Mouse (Mus musculus) MEL-GATA-1-ER (cell line): ENCODE data around the gene Ankle1.

Source experiments
- DNase-seq: peaks from one replicate; pipeline ENCODE4 v3.0.0-alpha.2; 2012; ENCODE audit warnings: low read depth; ENCODE audit errors: extremely low read depth

The Ankle1 gene

DNA sequence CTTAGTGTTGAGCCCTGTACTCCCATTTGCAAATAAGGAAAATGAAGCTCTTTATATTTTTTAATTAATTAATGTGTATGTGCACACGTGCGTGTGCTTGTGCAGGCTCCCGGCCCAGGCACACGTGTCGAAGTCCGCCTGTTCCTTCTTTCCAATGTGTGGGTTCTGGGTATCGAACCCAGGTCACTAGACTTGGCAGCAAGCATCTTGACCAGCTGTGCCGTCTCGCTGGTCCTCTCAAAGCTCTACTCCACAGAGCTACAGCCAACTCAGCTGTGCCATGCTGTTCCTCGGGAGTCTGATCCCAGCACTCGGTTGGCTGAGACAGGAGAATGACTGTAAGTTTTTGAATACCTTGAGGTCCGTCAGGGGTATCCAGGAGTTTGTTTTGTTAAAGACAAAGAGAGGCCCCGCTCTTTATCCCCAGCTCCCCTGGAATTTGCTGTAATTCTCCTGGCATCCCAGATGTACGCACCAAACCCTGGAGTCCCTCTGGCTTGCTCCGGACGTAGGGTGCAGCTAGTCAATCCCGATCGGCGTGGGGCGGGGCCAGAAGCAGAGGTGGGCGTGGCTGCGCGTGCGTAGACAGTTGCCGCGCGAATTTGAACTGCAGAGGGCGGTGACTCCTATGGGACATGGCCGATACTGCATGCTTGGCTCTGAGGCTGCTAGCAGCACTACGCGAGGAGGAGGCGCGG is at the start of gene Ankle1:
Gene Ankle1, plus strand, starts transcription at position 610 of the 698 bp plus-strand sequence.
- peak; percentile 79 for DNase-seq

DNA sequence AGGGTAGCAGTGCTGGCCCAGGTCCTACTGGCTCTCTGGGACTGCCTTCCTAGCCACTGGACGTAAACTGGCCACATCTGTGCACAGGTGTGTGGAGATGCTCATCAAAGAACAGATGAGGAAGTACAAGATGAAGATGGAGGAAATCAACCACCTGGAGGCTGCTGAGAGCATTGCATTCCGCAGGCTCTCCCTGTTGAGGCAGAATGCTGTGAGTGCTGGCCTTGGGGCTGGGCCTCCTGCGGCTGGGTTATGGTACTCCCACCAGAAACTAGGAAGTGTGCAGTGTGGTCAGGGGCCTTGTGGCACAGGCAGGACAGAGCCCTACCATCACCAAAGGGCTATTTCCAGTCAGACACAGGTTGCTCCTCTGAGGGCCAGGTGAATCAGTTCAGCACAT is 47.8 kb upstream of the Ankle1 start:
- no peak for DNase-seq

- peak; percentile 93 for DNase-seq
These were observed 38.9 kb upstream of the Ankle1 start, which contains the start of gene Use1 for GRCm38 (mm10) chr8:71366771-71367528. TSS of gene Use1 (plus strand) at chr8:71366848.

DNA sequence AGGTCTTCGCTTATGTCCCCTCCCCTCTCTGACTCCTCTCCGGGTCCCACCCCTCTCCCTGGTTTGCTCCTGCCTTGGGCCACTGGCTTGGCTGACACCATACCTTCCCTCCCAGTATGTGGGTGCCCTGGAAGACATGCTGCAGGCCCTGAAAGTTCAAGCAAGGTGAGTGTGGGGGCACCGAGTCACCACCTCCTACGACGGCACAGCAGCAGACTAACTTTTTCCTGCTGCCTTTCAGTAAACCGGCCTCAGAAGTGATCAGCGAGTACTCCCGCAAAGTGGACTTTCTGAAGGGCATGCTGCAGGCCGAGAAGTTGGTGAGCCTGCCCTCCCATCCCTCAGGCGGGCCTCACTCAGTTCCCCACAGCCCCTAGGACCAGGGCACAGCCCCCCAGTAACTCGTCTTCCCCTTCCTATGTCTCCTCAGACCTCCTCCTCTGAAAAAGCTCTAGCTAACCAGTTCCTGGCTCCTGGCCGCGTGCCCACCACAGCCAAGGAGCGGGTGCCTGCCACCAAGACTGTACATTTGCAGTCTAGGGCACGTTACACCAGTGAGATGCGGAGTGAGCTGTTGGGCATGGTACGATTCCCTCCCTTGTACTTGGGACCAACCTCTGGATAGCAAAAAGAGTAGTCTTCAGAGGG is 38.2 kb upstream of the Ankle1 start:
- no peak for DNase-seq

GRCm38 (mm10) chr8:71368366-71368765 is 37.4 kb upstream of the Ankle1 start:
- DNase-seq, result no peak

GRCm38 (mm10) chr8:71369040-71369718 is 36.6 kb upstream of the Ankle1 start:
- no peak for DNase-seq

- peak; percentile 54 for DNase-seq
These were observed 35.0 kb upstream of the Ankle1 start for GRCm38 (mm10) chr8:71370711-71371235.

- peak; percentile 91 for DNase-seq
These were observed 34.5 kb upstream of the Ankle1 start, which contains the start of gene Ocel1 for GRCm38 (mm10) chr8:71371236-71371848. TSS of gene Ocel1 (plus strand) at chr8:71371298.

- no peak for DNase-seq
These were observed 33.4 kb upstream of the Ankle1 start for GRCm38 (mm10) chr8:71372427-71372826.

DNA sequence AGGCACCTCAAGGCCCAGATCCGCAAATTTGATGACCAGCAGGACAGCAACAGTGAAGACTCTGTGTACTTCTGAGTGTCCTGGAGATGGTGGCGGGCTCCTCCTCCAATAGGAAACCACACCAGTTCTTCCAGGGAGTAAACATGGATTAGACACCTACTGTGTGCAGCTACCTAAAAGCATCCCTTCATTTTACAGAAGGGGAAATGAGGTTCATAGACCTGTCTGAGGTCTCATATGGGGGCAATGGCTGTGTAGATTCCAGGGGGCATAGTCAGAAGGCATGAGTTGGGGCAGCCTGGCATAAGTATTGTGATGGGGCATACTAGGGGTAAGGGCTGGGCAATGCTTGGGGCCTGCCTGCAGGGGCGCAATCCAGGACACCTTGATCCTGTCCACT is 32.8 kb upstream of the Ankle1 start:
- DNase-seq, result no peak

DNA sequence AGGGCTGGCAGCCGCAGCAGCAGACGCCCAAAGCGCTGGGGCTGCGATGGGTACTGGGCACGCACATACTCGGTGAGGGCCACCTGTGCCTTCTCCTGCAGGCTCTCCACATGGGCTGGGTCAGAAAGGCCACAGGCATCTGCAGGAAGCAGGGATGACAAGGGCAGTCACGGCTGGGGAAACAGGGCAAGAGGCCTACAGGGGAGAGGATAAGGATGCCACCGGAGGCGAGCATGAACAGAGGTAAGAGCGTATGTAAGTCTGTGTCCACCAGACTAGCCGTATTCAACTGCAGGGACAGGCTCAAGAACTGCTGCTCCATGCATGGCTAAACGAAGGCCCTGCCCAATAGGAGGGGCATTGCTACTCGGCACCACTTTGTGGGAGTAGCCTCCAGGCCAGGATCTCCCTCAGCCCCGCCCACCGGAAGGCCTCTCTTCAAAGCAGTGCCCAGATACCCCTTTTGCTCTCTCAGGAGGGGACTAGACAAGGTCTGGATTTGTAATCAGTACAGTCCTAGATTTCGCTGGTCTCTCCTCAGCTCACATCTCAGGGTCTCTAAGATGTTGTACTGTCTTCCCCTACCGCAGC is 31.1 kb upstream of the Ankle1 start:
- DNase-seq, result no peak

DNA sequence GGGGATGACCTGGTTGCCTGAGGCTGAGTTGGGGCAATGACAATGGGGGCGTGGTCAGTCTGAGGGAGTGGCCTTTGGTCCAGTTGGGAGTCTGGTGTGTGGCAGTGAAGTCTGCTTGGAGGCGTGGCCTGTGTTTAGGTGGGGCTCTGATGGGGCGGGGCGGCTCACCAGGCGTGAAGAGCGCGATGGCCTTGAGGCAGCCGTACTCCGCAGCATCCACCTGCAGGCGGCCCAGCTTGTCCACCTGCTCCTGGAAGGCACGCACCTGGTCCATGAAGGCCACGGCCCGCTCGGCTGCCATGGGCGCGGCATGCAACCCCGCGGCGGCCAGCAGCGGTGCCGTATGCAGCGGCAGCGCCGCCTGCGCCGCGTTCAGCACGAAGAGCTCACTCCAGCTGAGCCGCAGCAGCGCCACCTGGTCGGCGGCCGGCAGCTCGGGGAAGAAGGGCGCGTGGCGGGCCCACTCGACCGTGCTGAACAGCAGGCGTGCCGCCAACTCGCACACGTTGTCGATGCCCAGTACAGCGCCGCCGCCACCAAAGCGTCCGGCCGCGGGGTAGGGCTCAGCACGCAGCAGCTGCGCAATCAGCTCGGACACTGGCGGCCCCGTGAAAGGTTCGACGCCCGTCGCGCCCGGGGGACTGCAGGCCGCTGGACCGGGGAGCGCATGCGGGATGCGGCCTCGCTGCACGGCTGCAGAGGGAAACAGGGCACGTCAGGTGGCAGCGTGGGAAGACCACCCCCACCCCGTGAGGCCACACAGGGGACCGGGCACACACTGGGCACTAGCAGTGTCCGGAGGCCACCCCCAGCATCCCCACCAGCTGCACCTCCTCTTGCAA is 30.0 kb upstream of the Ankle1 start:
- DNase-seq, result no peak

GRCm38 (mm10) chr8:71376423-71377030 is 29.3 kb upstream of the Ankle1 start:
- no peak for DNase-seq

DNA sequence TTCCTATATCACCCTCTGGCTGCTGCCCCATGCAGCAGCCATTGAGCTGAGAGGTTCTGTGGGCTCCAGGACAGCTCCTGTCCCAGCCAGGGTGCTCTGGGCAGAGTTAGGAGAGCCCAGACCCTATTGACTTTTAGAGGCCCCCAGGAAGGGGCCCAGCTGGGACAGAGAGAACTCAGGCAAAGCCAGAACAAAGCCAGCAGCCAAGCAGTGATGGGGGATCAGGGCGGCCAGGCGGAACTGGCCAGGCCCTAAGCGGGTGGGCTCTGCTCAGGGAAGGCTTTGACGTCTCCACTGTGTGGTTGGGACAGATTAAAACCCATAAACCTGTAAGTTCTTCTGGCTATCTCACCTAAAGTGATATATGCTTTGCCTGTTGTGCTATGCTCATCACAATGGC is 26.8 kb upstream of the Ankle1 start:
- DNase-seq, result no peak

- DNase-seq, result no peak
These were observed 26.2 kb upstream of the Ankle1 start for GRCm38 (mm10) chr8:71379512-71380075.

- DNase-seq, result no peak
These were observed 25.3 kb upstream of the Ankle1 start for GRCm38 (mm10) chr8:71380178-71381171.

- DNase-seq, result no peak
These were observed 24.3 kb upstream of the Ankle1 start, which contains the start of gene Nr2f6 for GRCm38 (mm10) chr8:71381421-71381970. TSS of gene Nr2f6 (minus strand) at chr8:71381960.
